Mouse (Mus musculus) left cerebral cortex, postnatal 36 days (tissue): ENCODE results near the gene Usp25. TPM values are rescaled to one million over a fixed set of nuclear protein-coding genes. Genes with fewer than 3 reads are reported as not detected.

ENCODE experiments used
- DNase-seq, 2 experiments: peaks; one replicate each; pipeline ENCODE4 v3.0.0; 2021 to 2022; ENCODE audit warnings: low spot score in 2 of 2, mixed read lengths in 1 of 2
- intact Hi-C: fragments of 180-260 bp; cut with DNase I; formaldehyde crosslinking; loops from one replicate; pipeline ENCODE4 v1.15.1; 2025
- total RNA-seq, 2 experiments: library from RNA; stranded (reverse); gene quantifications; 2 replicates each; pipeline ENCODE4 v1.2.3; 2021

The Usp25 gene
- total RNA-seq, 2 experiments from 2014 or later = 31.9 TPM

- intact Hi-C loops = no loop called here
- DNase-seq = no peak
Measured at GRCm38 (mm10) chr16:77111268-77111667, 97.8 kb downstream of the Usp25 start.

- no peak for DNase-seq
- intact Hi-C loops = loop anchor here (5.0 kb wide), 1 partner anchor 1031 kb away; no protein-coding TSS in a partner anchor
Measured at GRCm38 (mm10) chr16:77125908-77126307, 112.4 kb downstream of the Usp25 start.

GRCm38 (mm10) chr16:77128683-77129082, 115.2 kb downstream of the Usp25 start:
- intact Hi-C loops = loop anchor here (5.0 kb wide), 1 partner anchor 1029 kb away; no protein-coding TSS in a partner anchor
- DNase-seq = no peak

GRCm38 (mm10) chr16:77133055-77133454, 119.5 kb downstream of the Usp25 start:
- intact Hi-C loops = loop anchor here (5.0 to 10.0 kb wide), 2 partner anchors 314 to 1212 kb away; no protein-coding TSS in a partner anchor

GRCm38 (mm10) chr16:77140651-77141050, 127.1 kb downstream of the Usp25 start:
- intact Hi-C loops = no loop called here
- DNase-seq = no peak

More at GRCm38 (mm10) chr16:77133055-77133454, 119.5 kb downstream of the Usp25 start:
- DNase-seq = no peak

- DNase-seq = no peak
- intact Hi-C loops = no loop called here
Measured at GRCm38 (mm10) chr16:77146801-77147200, 133.3 kb downstream of the Usp25 start.

GRCm38 (mm10) chr16:77150338-77150737, 136.8 kb downstream of the Usp25 start:
- no peak for DNase-seq
- intact Hi-C loops = loop anchor here (10.0 kb wide), 1 partner anchor 84 kb away; no protein-coding TSS in a partner anchor

- DNase-seq = no peak
- intact Hi-C loops = loop anchor here (10.0 kb wide), 1 partner anchor 84 kb away; no protein-coding TSS in a partner anchor
Measured at GRCm38 (mm10) chr16:77150884-77151283, 137.4 kb downstream of the Usp25 start.

GRCm38 (mm10) chr16:77152288-77152687, 138.8 kb downstream of the Usp25 start:
- intact Hi-C loops = loop anchor here (10.0 kb wide), 1 partner anchor 83 kb away; no protein-coding TSS in a partner anchor

GRCm38 (mm10) chr16:77153216-77153715, 139.8 kb downstream of the Usp25 start:
- intact Hi-C loops = loop anchor here (10.0 kb wide), 1 partner anchor 82 kb away; no protein-coding TSS in a partner anchor
- DNase-seq = no peak

More at GRCm38 (mm10) chr16:77152288-77152687, 138.8 kb downstream of the Usp25 start:
- peak; percentile 17 to 20 for DNase-seq

GRCm38 (mm10) chr16:77153815-77154214, 140.3 kb downstream of the Usp25 start:
- intact Hi-C loops = loop anchor here (10.0 kb wide), 1 partner anchor 81 kb away; no protein-coding TSS in a partner anchor
- no peak for DNase-seq

- intact Hi-C loops = loop anchor here (10.0 kb wide), 1 partner anchor 80 kb away; no protein-coding TSS in a partner anchor
- DNase-seq = no peak
Measured at GRCm38 (mm10) chr16:77154831-77155230, 141.3 kb downstream of the Usp25 start.
